Mouse (Mus musculus): Measurements from ENCODE around the gene Ms4a15. TPM values are rescaled to one million over a fixed set of nuclear protein-coding genes. Genes with fewer than 3 reads are reported as not detected.

Ms4a15 gene
- total and polyA plus RNA-seq, 3 experiments: 0.37 TPM; not detected in 2

DNA sequence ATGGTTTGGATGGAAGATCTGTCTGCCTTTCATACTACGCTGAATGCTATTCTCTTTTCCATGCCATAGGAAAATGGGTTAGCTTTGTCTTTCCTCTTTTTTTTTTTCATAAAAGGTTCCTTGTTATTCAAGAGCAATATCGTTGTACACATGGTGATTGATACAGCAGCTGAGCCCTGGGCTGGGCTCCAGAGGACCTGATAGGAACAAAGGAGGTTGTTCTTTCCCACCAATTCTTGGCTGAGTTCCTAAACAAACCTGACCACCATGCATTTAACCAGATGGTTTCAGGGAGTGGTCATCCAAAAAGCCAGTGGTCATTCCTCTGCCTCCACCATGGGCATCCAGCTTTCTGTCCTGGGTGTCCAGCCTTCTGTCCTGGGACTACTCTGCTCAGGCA, 24.2 kb upstream of the Ms4a15 start:
- H3K4me2 ChIP-seq (ENCODE audit: insufficient read depth, low read depth, poor library complexity, severe bottlenecking): no peak overlapping the region

DNA sequence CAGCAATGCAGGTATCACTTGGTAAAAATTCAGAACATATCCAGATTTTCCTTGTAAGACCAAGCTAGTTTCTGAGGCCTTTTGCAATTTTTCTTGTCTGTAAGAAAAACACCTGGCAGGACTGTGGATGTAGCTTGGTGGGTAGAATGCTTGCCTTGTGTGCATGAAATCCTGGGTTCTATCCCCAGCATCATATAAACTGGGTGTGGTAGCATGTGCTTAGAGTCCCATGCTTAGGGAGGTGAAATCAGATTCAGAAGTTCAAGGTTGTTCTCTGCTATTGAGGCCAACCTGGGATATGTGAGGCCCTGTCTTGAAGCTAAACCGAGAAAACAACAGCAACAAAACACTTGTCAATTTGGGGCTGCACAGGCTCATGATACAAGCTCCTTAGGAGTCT, 22.9 kb upstream of the Ms4a15 start:
- dilution Hi-C loops (cut with MboI; ENCODE audit: extremely low pct_ligation_motif_present, extremely low pct_unique_long_range_greater_than_20kb, low sequenced_read_pairs): no loop called here
- Histone ChIP-seq H3K9me3 (replicated peaks; ENCODE audit: low read length) (peaks cover 7% of the 10 kb centered on the region), H3K79me2 (replicated peaks; ENCODE audit: control insufficient read depth, extremely low read depth, insufficient read depth, poor library complexity, severe bottlenecking) (no peaks in the 10 kb centered on the region), H3K4me1 (ENCODE audit: control insufficient read depth in 1 of 2, insufficient read depth in 2 of 2) (peaks cover 0 to 20% of the 10 kb centered on the region in 2 experiments; a peak in 2 of 4 replicates), H3K36me3 (replicated peaks in 1 of 2; ENCODE audit: control insufficient read depth in 1 of 2, insufficient read depth in 1 of 2, low read length in 1 of 2) (no peaks in the 10 kb centered on the region), H3K9ac (ENCODE audit: insufficient read depth, low read depth) (no peak overlapping the region), H3K4me3 (replicated peaks in 1 of 3; ENCODE audit: low read depth in 2 of 3, low read length in 2 of 3, poor library complexity in 1 of 3) (no peak overlapping the region), H3K27ac (ENCODE audit: insufficient read depth, low read depth) (no peak overlapping the region), H3K27me3 (replicated peaks) (no peaks in the 10 kb centered on the region), H3K4me2 (ENCODE audit: insufficient read depth, low read depth, poor library complexity, severe bottlenecking) (no peak overlapping the region)
- in situ Hi-C loops (cut with MboI; ENCODE audit: low pct_ligation_motif_present, low pct_unique_long_range_greater_than_20kb, low sequenced_read_pairs): no loop called here
- no peak for DNase-seq (ENCODE audit: extremely low read depth)
- no peak for TF ChIP-seq SMC3 (IDR thresholded peaks at IDR 0.05; ENCODE audit: low read depth, low read length)

More for the DNA sequence above, 24.2 kb upstream of the Ms4a15 start:
- Histone ChIP-seq H3K27ac (ENCODE audit: insufficient read depth, low read depth) (no peak overlapping the region), H3K9ac (ENCODE audit: insufficient read depth, low read depth) (no peak overlapping the region), H3K27me3 (replicated peaks) (no peaks in the 10 kb centered on the region), H3K79me2 (replicated peaks; ENCODE audit: control insufficient read depth, extremely low read depth, insufficient read depth, poor library complexity, severe bottlenecking) (no peaks in the 10 kb centered on the region), H3K4me1 (ENCODE audit: control insufficient read depth in 1 of 2, insufficient read depth in 2 of 2) (peaks cover 0 to 20% of the 10 kb centered on the region in 2 experiments; a peak in 2 of 4 replicates), H3K9me3 (replicated peaks; ENCODE audit: low read length) (peaks cover 7% of the 10 kb centered on the region), H3K4me3 (replicated peaks in 1 of 3; ENCODE audit: low read depth in 2 of 3, low read length in 2 of 3, poor library complexity in 1 of 3) (no peak overlapping the region), H3K36me3 (replicated peaks in 1 of 2; ENCODE audit: control insufficient read depth in 1 of 2, insufficient read depth in 1 of 2, low read length in 1 of 2) (no peaks in the 10 kb centered on the region)
- no peak for DNase-seq (ENCODE audit: extremely low read depth)
- dilution Hi-C loops (cut with MboI; ENCODE audit: extremely low pct_ligation_motif_present, extremely low pct_unique_long_range_greater_than_20kb, low sequenced_read_pairs): no loop called here
- TF ChIP-seq TBP (conservative IDR thresholded peaks at IDR 0.05; ENCODE audit: low read depth, low read length) (no peak), CTCF (conservative IDR thresholded peaks at IDR 0.05 in 1 of 2, IDR thresholded peaks at IDR 0.05 in 1 of 2; ENCODE audit: low read depth in 2 of 2, low read length in 2 of 2) (no peak), UBTF (IDR thresholded peaks at IDR 0.05; ENCODE audit: low read depth, low read length) (no peak), E2F4 (IDR thresholded peaks at IDR 0.05; ENCODE audit: insufficient replicate concordance, low read depth, low read length) (no peak), ZC3H11A (IDR thresholded peaks at IDR 0.05; ENCODE audit: low read depth, low read length) (no peak), ELF1 (IDR thresholded peaks at IDR 0.05; ENCODE audit: low read depth, low read length) (no peak), IRF4 (IDR thresholded peaks at IDR 0.05; ENCODE audit: low read depth, low read length) (no peak), MAZ (IDR thresholded peaks at IDR 0.05; ENCODE audit: low read depth, low read length) (no peak), CHD2 (IDR thresholded peaks at IDR 0.05; ENCODE audit: low read length) (no peak), POLR2A (IDR thresholded peaks at IDR 0.05; ENCODE audit: low read depth, low read length) (no peak), USF2 (conservative IDR thresholded peaks at IDR 0.05; ENCODE audit: low read depth, low read length) (no peak), SIN3A (IDR thresholded peaks at IDR 0.05; ENCODE audit: low read length) (no peak), MAFK (IDR thresholded peaks at IDR 0.05; ENCODE audit: insufficient replicate concordance, low read length) (no peak), RAD21 (IDR thresholded peaks at IDR 0.05; ENCODE audit: low read depth, low read length) (no peak), CHD1 (IDR thresholded peaks at IDR 0.05; ENCODE audit: low read depth, low read length) (no peak), MYC (IDR thresholded peaks at IDR 0.05; ENCODE audit: low read depth, low read length) (no peak), MAX (IDR thresholded peaks at IDR 0.05; ENCODE audit: low read length) (no peak), NELFE (IDR thresholded peaks at IDR 0.05; ENCODE audit: low read depth, low read length) (no peak)
- in situ Hi-C loops (cut with MboI; ENCODE audit: low pct_ligation_motif_present, low pct_unique_long_range_greater_than_20kb, low sequenced_read_pairs): no loop called here

Measured in CH12.LX (cell line).